Mouse (Mus musculus) ES-Bruce4 (cell line): ENCODE data around the gene Nacc2.

Source experiments
- CTCF ChIP-seq: IDR thresholded peaks from one replicate; pipeline ENCODE4 v1.8.1; 2011; ENCODE audit warnings: low read depth, low read length
- POLR2A ChIP-seq: IDR thresholded peaks from one replicate; pipeline ENCODE4 v1.8.1; 2011; ENCODE audit warnings: low read length; ENCODE audit not compliant: insufficient read depth

- TF ChIP-seq CTCF (no peak), POLR2A (no peak)
These were observed 7.8 kb downstream of the Nacc2 start for GRCm38 (mm10) chr2:26115215-26115614.
